Mouse (Mus musculus): ENCODE results near the gene Olfr668. TPM values are rescaled to one million over a fixed set of nuclear protein-coding genes. Genes with fewer than 3 reads are reported as not detected.
"Not testable (repeated sequence)": the region's sequence is repeated elsewhere in the genome, so short reads cannot be mapped to it uniquely, and the experiment has no call there.

The Olfr668 gene
- not detected in 2 replicates for polyA plus RNA-seq (2012; rRNA removed)

DNA sequence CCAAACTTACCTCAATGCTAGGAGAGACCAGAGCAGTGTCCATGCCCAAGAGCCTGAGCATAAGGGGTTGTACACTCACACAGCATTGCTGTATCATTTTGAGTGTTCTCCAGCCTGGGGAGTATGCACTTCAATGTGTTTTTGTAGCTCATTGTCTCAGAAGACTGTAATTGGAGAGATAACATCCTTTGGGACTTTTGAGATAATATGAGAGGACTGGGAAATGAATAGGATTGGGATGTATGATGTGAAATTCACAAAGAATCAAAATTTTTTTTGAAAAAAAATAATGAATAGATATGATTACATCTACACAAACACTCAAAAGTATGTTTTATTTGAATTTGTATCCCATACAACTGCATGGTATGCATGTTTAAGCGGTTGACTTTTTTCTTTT is at the start of gene Olfr668:
Olfr668 (minus strand) TSS at position 101 of the 400 bp plus-strand sequence.
- DNase-seq (ENCODE audit: extremely low spot score in 1 of 2, low spot score in 1 of 2), result no peak

DNA sequence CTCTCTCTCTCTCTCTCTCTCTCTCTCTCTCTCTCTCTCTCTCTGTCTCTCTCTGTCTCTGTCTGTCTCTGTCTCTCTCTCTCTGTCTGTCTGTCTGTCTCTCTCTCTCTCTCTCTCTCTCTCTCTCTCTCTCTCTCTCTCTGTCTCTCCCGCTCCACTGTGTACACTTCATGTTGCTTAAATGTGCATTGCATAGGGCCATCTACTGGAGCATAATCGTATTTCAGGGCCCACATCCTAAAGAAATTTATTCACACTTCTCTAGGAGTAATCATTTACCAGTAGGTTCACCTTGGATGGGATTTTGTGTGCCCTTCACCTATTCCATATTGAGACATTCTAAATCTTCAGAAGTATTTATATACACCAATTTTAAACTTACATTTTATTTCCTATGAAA is 44.6 kb upstream of the Olfr668 start:
- not testable (repeated sequence) for DNase-seq (ENCODE audit: extremely low spot score in 1 of 2, low spot score in 1 of 2)

DNA sequence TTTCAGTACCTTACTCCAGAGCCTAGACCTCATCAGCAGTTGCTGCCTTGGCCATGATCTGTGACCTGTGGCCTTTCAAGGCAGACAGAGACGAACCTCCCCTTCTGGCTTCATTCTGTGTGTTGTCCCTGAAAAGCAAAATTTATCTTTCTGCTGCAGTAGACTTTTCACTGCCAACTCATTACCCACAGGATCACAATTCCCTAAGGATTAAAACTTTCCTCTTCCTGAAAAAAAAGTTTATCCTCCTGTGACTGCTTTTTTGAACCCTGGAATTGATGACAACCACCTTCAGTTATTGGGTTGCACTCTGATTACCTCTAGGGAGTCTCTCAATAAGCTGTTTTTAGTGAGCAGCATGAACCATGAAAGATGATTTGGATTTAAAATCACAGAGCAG is 34.7 kb upstream of the Olfr668 start, which contains the start of gene Olfr670:
Olfr670 (minus strand) TSS at position 101 of the 400 bp plus-strand sequence.
- DNase-seq (ENCODE audit: extremely low spot score in 1 of 2, low spot score in 1 of 2), result no peak

DNA sequence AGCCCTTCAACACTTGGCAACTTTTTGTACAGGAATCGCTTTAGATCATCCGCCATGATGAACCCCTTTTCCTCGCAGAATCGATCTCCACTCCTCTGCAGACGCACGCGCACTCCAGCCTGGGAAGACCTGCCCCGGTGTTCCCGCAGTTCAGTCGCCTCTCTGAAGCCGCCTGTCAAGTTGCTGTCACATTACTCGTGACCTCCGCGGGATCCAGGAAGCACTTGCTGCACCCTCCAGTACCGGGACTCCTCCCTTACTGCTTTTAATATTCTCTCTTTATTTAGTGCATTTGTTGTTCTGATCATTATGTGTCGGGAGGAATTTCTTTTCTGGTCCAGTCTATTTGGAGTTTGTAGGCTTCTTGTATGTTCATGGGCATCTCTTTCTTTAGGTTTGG is 22.4 kb upstream of the Olfr668 start:
- not testable (repeated sequence) for DNase-seq (ENCODE audit: extremely low spot score in 1 of 2, low spot score in 1 of 2)

DNA sequence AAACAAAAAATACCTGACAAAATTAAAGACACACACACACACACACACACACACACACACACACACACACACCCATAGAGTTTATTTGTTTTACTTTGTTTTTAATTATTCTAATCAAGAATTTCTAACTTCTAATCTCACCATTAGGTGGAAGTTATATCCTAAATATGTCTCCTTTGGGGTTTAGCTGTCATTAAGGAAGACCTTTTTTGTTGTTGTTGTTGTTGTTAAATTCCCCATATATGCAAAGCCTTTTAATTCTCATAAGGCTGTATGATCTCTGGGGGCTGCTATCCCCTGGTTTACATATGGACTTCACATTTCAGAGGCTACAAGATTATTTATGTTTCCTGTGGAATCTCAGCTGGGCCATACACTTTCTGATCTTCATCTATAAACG is 6.1 kb upstream of the Olfr668 start, which contains the start of gene Olfr669:
Olfr669 (plus strand) TSS at position 301 of the 400 bp plus-strand sequence.
- DNase-seq (ENCODE audit: extremely low spot score in 1 of 2, low spot score in 1 of 2), result no peak

DNA sequence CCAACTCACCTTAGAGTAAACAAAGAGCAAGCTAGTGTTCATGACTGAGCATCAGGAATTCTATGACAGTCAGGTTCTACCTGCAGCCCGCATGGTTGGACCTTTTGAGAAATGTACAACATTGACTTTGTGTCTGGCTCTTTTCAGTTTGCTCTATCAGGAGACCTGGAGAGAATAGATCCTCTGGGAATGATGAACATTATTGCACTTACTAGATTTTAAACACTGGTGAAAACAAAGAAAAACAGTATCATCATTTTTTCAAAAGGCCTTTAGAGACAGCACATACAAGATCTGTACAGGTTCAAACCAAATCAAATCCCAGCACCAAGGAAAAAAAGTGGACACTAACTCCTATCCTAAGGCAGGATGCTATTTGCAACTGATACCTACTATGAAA is 6.5 kb downstream of the Olfr668 start, which contains the start of gene Olfr667:
Olfr667 (minus strand) TSS at position 101 of the 400 bp plus-strand sequence.
- no peak for DNase-seq (ENCODE audit: extremely low spot score in 1 of 2, low spot score in 1 of 2)

DNA sequence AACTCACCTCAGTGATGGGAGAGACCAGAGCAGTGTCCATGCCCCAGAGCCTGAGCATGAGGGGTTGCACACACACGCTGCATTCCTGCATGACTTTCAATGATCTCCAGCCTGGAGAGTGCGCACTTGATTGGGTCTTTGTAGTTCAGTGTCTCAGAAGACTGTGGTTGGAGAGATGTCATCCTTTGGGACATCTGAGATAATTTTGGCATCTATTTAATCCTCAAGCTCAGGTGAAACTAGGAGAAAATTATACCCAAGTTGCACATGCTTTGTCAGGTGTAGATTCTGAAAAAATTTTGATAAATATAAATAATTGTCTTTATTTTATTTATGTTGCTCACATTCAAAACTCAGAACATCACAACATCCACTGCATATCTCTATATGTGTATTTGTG is 32.0 kb downstream of the Olfr668 start, which contains the start of gene Olfr666:
Olfr666 (minus strand) TSS at position 101 of the 400 bp plus-strand sequence.
- DNase-seq (ENCODE audit: extremely low spot score in 1 of 2, low spot score in 1 of 2), result no peak

DNA sequence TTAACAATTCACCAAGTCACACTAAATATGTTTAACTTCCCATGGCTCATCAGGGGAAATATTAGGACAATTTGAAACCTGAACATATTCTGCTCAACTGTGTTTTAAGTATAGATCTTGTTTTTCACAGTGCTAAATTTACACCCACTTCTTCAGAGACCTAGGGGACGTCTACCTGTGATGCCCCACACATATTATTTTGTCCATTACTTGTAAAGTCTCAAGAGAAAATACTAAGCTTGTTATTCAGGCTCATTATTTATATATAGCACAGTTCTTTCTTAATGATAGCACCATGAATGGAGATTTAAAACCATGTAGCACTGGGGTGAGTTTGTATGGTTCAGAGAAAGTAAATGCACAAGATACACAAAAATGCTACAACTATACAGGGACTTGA is 50.1 kb downstream of the Olfr668 start, which contains the start of gene Olfr665:
Olfr665 (plus strand) TSS at position 301 of the 400 bp plus-strand sequence.
- no peak for DNase-seq (ENCODE audit: extremely low spot score in 1 of 2, low spot score in 1 of 2)

Other genes with a start within 250 kb of the Olfr668 start
- gene Olfr661, start 241.6 kb downstream of the Olfr668 start, polyA plus RNA-seq (2012; rRNA removed), result 0.11 TPM in 1 of 2 replicates, not detected in the other
- not detected in 2 replicates for gene Usp17le, start 150.6 kb downstream of the Olfr668 start, polyA plus RNA-seq (2012; rRNA removed)
- not detected in 2 replicates for gene Usp17lb, start 85.5 kb downstream of the Olfr668 start, polyA plus RNA-seq (2012; rRNA removed)
- not detected in 2 replicates for gene Usp17la, start 71.0 kb downstream of the Olfr668 start, polyA plus RNA-seq (2012; rRNA removed)
- gene Olfr665, start 50.0 kb downstream of the Olfr668 start, polyA plus RNA-seq (2012; rRNA removed), result not detected in 2 replicates
- not detected in 2 replicates for gene Olfr666, start 32.1 kb downstream of the Olfr668 start, polyA plus RNA-seq (2012; rRNA removed)
- not detected in 2 replicates for gene Olfr667, start 6.6 kb downstream of the Olfr668 start, polyA plus RNA-seq (2012; rRNA removed)
- 0.23 TPM in 1 of 2 replicates, not detected in the other for gene Olfr669, start 6.2 kb upstream of the Olfr668 start, polyA plus RNA-seq (2012; rRNA removed)
- not detected in 2 replicates for gene Olfr670, start 34.6 kb upstream of the Olfr668 start, polyA plus RNA-seq (2012; rRNA removed)
- not detected in 2 replicates for gene Olfr671, start 51.1 kb upstream of the Olfr668 start, polyA plus RNA-seq (2012; rRNA removed)
- not detected in 2 replicates for gene Olfr672, start 74.0 kb upstream of the Olfr668 start, polyA plus RNA-seq (2012; rRNA removed)
- gene Olfr675, start 100.4 kb upstream of the Olfr668 start, polyA plus RNA-seq (2012; rRNA removed), result not detected in 2 replicates
- gene Olfr676, start 104.6 kb upstream of the Olfr668 start, polyA plus RNA-seq (2012; rRNA removed), result 0.19 TPM in 1 of 2 replicates, not detected in the other
- gene Olfr677, start 123.3 kb upstream of the Olfr668 start, polyA plus RNA-seq (2012; rRNA removed), result not detected in 2 replicates
- gene Olfr678, start 136.4 kb upstream of the Olfr668 start, polyA plus RNA-seq (2012; rRNA removed), result not detected in 2 replicates
- not detected in 2 replicates for gene Olfr679, start 153.1 kb upstream of the Olfr668 start, polyA plus RNA-seq (2012; rRNA removed)
- not detected in 2 replicates for gene Olfr680-ps1, start 164.8 kb upstream of the Olfr668 start, polyA plus RNA-seq (2012; rRNA removed)
- 0.19 TPM in 1 of 2 replicates, not detected in the other for gene Olfr681, start 188.8 kb upstream of the Olfr668 start, polyA plus RNA-seq (2012; rRNA removed)
- 0.15 TPM in 1 of 2 replicates, not detected in the other for gene Olfr683, start 219.0 kb upstream of the Olfr668 start, polyA plus RNA-seq (2012; rRNA removed)
- gene Olfr684, start 235.6 kb upstream of the Olfr668 start, polyA plus RNA-seq (2012; rRNA removed), result 0.11 TPM in 1 of 2 replicates, not detected in the other